Mouse (Mus musculus) embryonic fibroblast, embryonic 13.5 days (primary cell): ENCODE results near the gene Il17ra.

Experiments used
- CTCF ChIP-seq: IDR thresholded peaks from 2 replicates; pipeline ENCODE4 v1.5.1; 2011; ENCODE audit warnings: mild to moderate bottlenecking, control low read depth, low read length, moderate library complexity, borderline replicate concordance; ENCODE audit not compliant: insufficient read depth
- POLR2A ChIP-seq: IDR thresholded peaks from 2 replicates; pipeline ENCODE4 v1.6.1; 2011; ENCODE audit warnings: low read depth, mild to moderate bottlenecking, control low read depth, low read length, moderate library complexity

DNA sequence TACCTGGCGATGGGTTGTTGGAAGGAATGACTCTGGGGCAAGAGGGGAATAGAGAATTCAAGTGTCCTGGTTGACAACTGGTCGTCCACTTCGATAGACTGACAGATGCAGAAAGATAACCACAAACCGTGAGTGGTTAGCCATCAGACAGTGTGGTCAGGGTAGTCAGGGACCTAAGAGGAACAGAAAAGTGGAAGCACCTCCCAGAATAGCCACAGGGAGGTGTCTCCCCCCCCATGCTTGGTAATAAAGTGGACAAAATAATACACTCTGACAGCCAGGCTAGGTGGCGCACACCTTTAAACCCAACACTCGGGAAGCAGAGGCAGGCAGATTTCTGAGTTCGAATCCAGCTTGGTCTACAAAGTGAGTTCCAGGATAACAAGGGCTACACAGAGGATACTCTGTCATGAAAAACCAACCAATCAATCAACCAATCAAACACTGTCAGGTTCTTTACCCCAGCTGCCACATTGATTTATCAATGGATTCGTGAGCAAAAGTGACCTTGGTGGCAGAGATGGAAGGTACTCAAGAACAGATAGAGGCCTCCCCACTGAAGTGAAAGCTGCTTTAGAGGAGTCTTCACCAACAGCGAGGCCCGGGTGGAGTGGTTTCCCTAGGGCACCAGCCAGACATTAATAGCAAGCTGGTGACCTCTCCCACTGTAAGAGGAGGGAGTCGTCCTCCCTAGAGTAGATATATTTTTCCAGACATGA is 10.5 kb upstream of the Il17ra start:
- TF ChIP-seq POLR2A (no peak), CTCF (no peak)
